Mouse (Mus musculus): ENCODE results near the gene Eif3c.

DNA sequence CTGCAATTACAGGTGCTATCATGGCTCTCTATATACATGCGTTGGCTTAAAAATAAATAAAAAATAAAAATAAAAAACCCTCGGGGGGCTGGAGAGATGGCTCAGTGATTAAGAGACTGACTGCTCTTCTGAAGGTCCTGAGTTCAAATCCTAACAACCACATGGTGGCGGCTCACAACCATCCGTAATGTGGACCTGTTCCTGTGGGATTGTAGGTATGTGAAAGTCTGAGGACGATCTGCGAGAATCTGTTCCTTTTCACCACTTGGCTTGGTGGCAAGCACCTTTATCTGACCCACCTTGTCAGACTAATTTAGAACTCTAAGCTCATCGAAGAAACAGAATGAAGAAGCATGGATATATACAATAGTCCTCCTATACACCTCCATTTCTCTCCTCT, 66.8 kb downstream of the Eif3c start:
- no peak for TF ChIP-seq HCFC1 (IDR thresholded peaks at IDR 0.05; ENCODE audit: borderline replicate concordance, insufficient read depth, low read length)
- TF ChIP-seq ZNF384 (IDR thresholded peaks at IDR 0.05; ENCODE audit: low read depth, low read length), result no peak
- TF ChIP-seq CHD2 (IDR thresholded peaks at IDR 0.05; ENCODE audit: low read depth, low read length), result no peak
